Mouse (Mus musculus) kidney, adult 2 months (tissue): ENCODE measurements around the gene Cnih3. TPM values are rescaled to one million over a fixed set of nuclear protein-coding genes. Genes with fewer than 3 reads are reported as not detected.
A peak's percentile ranks its signal among the peaks of the same experiment; 100 is the strongest.

Source experiments
- DNase-seq: peaks from one replicate; pipeline ENCODE4 v3.0.0; 2021
- H3K27ac ChIP-seq: fragments of 200-500 bp; 2 replicates; pipeline ENCODE4 v1.5.1; 2012; ENCODE audit warnings: low read depth, low read length, control low read depth, inconsistent platforms; ENCODE audit not compliant: insufficient read depth
- H3K27me3 ChIP-seq: fragments of 200-500 bp; replicated peaks from 2 replicates; pipeline ENCODE4 v1.6.1; 2012; ENCODE audit warnings: mild to moderate bottlenecking, moderate library complexity, low read length, inconsistent platforms; ENCODE audit not compliant: control insufficient read depth, insufficient read depth
- H3K36me3 ChIP-seq: fragments of 200-500 bp; 2 replicates; pipeline ENCODE4 v1.6.1; 2012; ENCODE audit warnings: mild to moderate bottlenecking, moderate library complexity, low read length, inconsistent platforms; ENCODE audit not compliant: control insufficient read depth, insufficient read depth
- H3K4me1 ChIP-seq: fragments of 200-500 bp; 2 replicates; pipeline ENCODE4 v1.6.1; 2011; ENCODE audit warnings: low read length; ENCODE audit not compliant: control insufficient read depth, insufficient read depth
- H3K4me3 ChIP-seq: fragments of 200-500 bp; 2 replicates; pipeline ENCODE4 v1.5.1; 2011; ENCODE audit warnings: mild to moderate bottlenecking, low read depth, low read length, control low read depth; ENCODE audit not compliant: insufficient read depth
- CTCF ChIP-seq: fragments of 200-500 bp; conservative IDR thresholded peaks from 2 replicates; pipeline ENCODE4 v1.5.1; 2011; ENCODE audit warnings: low read depth, mild to moderate bottlenecking, control low read depth, low read length, moderate library complexity, mixed read lengths; ENCODE audit not compliant: insufficient read depth, insufficient read length
- POLR2A ChIP-seq: fragments of 200-500 bp; IDR thresholded peaks from one replicate; pipeline ENCODE4 v1.6.1; 2011; ENCODE audit warnings: low read depth, low read length, control low read depth
- WGBS: fragments of 180-500 bp; shearing (Covaris S2); methylation state at CpG from one replicate; pipeline ENCODE4 v1.1.7; 2018; 5-methylcytosine and 5-hydroxymethylcytosine counted together
- polyA plus RNA-seq: library from polyadenylated mRNA; depleted of rRNA; stranded (reverse); fragments of >200 nt; gene quantifications from 2 replicates; pipeline ENCODE4 v1.2.3, GENCODE M21; 2012

Gene Cnih3
- polyA plus RNA-seq, 1 experiment = not detected

GRCm38 (mm10) chr1:181381410-181382010 is 29.1 kb downstream of the Cnih3 start:
- no peaks in the 10 kb centered on the region for H3K36me3 ChIP-seq
- H3K27ac ChIP-seq = no peak overlapping the region
- H3K27me3 ChIP-seq = no peaks in the 10 kb centered on the region
- TF ChIP-seq CTCF (no peak), POLR2A (no peak)
- 78% methylated on average over 12 of the region's 12 CpGs for WGBS
- no peak for DNase-seq
- H3K4me3 ChIP-seq = no peak overlapping the region
- no peaks in the 10 kb centered on the region for H3K4me1 ChIP-seq

- Histone ChIP-seq H3K27me3 (no peaks in the 10 kb centered on the region), H3K36me3 (no peaks in the 10 kb centered on the region), H3K27ac (no peak overlapping the region), H3K4me3 (no peak overlapping the region), H3K4me1 (no peaks in the 10 kb centered on the region)
- WGBS = 85% methylated on average over 2 of the region's 2 CpGs
- TF ChIP-seq POLR2A = no peak
- no peak for TF ChIP-seq CTCF
- no peak for DNase-seq
Measured at GRCm38 (mm10) chr1:181389264-181389663, 36.8 kb downstream of the Cnih3 start.

- H3K27ac ChIP-seq = no peak overlapping the region
- TF ChIP-seq CTCF = no peak
- no peak for TF ChIP-seq POLR2A
- DNase-seq = no peak
- H3K27me3 ChIP-seq = no peaks in the 10 kb centered on the region
- 98% methylated on average over 2 of the region's 2 CpGs for WGBS
- no peaks in the 10 kb centered on the region for H3K4me1 ChIP-seq
- no peaks in the 10 kb centered on the region for H3K36me3 ChIP-seq
- no peak overlapping the region for H3K4me3 ChIP-seq
Measured at GRCm38 (mm10) chr1:181392489-181392888, 40.1 kb downstream of the Cnih3 start.

GRCm38 (mm10) chr1:181393250-181394149 is 41.1 kb downstream of the Cnih3 start:
- Histone ChIP-seq H3K27ac (no peak overlapping the region), H3K27me3 (no peaks in the 10 kb centered on the region), H3K36me3 (no peaks in the 10 kb centered on the region), H3K4me1 (no peaks in the 10 kb centered on the region), H3K4me3 (no peak overlapping the region)
- WGBS = 28% methylated on average over 6 of the region's 6 CpGs
- peak; percentile 61 for DNase-seq
- peak; percentile 46; the same call in 1 of the 2 replicates for TF ChIP-seq CTCF
- no peak for TF ChIP-seq POLR2A

- H3K27ac ChIP-seq = no peak overlapping the region
- H3K4me1 ChIP-seq = no peaks in the 10 kb centered on the region
- TF ChIP-seq POLR2A (no peak), CTCF (no peak)
- no peak overlapping the region for H3K4me3 ChIP-seq
- whole genome bisulfite sequencing = 87% methylated on average over 6 of the region's 6 CpGs
- no peaks in the 10 kb centered on the region for H3K27me3 ChIP-seq
- no peaks in the 10 kb centered on the region for H3K36me3 ChIP-seq
- no peak for DNase-seq
Measured at GRCm38 (mm10) chr1:181395234-181395828, 42.9 kb downstream of the Cnih3 start.

GRCm38 (mm10) chr1:181399179-181399578 is 46.8 kb downstream of the Cnih3 start:
- Histone ChIP-seq H3K4me1 (no peaks in the 10 kb centered on the region), H3K27me3 (no peaks in the 10 kb centered on the region), H3K4me3 (no peak overlapping the region), H3K36me3 (no peaks in the 10 kb centered on the region), H3K27ac (no peak overlapping the region)
- DNase-seq = no peak
- WGBS = 89% methylated on average over 3 of the region's 3 CpGs
- no peak for TF ChIP-seq POLR2A
- TF ChIP-seq CTCF = no peak

- Histone ChIP-seq H3K4me1 (no peaks in the 10 kb centered on the region), H3K4me3 (no peak overlapping the region), H3K27ac (no peak overlapping the region), H3K36me3 (no peaks in the 10 kb centered on the region), H3K27me3 (no peaks in the 10 kb centered on the region)
- 78% methylated on average over 7 of the region's 7 CpGs for WGBS
- no peak for DNase-seq
- no peak for TF ChIP-seq POLR2A
- no peak for TF ChIP-seq CTCF
Measured at GRCm38 (mm10) chr1:181403056-181403455, 50.6 kb downstream of the Cnih3 start.
